Mouse (Mus musculus) megakaryocyte, embryonic 14.5 days (primary cell): ENCODE measurements around the gene Atp8b5. TPM values are rescaled to one million over a fixed set of nuclear protein-coding genes. Genes with fewer than 3 reads are reported as not detected.
A peak's percentile ranks its signal among the peaks of the same experiment; 100 is the strongest.

Experiments used
- H3K27me3 ChIP-seq: replicated peaks from 2 replicates; pipeline ENCODE3; 2012; ENCODE audit warnings: inconsistent platforms
- H3K36me3 ChIP-seq: replicated peaks from 2 replicates; pipeline ENCODE3; 2012; ENCODE audit warnings: low read length, inconsistent platforms, mixed read lengths
- H3K4me1 ChIP-seq: 2 replicates; pipeline ENCODE4 v1.6.1; 2012; ENCODE audit warnings: inconsistent platforms
- H3K4me3 ChIP-seq: replicated peaks from 2 replicates; pipeline ENCODE3; 2012; ENCODE audit warnings: moderate library complexity, mild to moderate bottlenecking, inconsistent platforms
- H3K9me3 ChIP-seq: 2 replicates; pipeline ENCODE4 v1.6.1; 2012; ENCODE audit warnings: inconsistent platforms
- FLI1 ChIP-seq: IDR thresholded peaks from 2 replicates; pipeline ENCODE4 v1.6.1; 2012; ENCODE audit warnings: low read length, inconsistent platforms, mixed read lengths
- GATA1 ChIP-seq: IDR thresholded peaks from 3 replicates; pipeline ENCODE4 v1.6.1; 2012; ENCODE audit warnings: mixed read lengths, low read length, inconsistent platforms, borderline replicate concordance
- polyA plus RNA-seq: library from polyadenylated mRNA; stranded (reverse); fragments of >175 nt; gene quantifications from 2 replicates; pipeline ENCODE4 v1.2.3, GENCODE M21; 2012; ENCODE audit warnings: low replicate concordance; ENCODE audit not compliant: insufficient read depth

Gene Atp8b5
- polyA plus RNA-seq, 1 experiment = not detected

DNA sequence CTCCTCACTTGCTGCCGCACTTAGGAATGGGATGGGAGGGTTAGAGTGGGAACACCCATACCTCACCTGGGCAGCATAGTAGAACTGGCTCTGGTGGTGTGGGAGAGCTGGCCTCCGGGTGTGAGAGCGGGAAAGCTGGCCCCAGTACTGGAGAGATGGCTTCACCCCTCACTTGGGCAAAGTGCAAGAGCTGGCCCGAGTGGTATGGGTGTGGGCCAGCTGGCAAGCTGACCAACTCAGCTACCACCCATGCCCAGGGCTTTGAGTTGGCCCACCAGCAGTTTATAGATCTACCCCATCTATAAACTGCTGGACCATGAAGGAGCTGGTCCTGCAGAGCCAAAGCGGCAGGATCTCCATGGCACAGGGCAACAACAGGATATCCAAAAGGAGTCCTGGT is 82.2 kb downstream of the Atp8b5 start:
- Histone ChIP-seq H3K9me3 (peaks cover 7% of the 10 kb centered on the region), H3K27me3 (peaks cover 6% of the 10 kb centered on the region), H3K4me1 (peaks cover 44% of the 10 kb centered on the region), H3K4me3 (no peak overlapping the region), H3K36me3 (peaks cover 2% of the 10 kb centered on the region)
- TF ChIP-seq GATA1 = no peak
- no peak for TF ChIP-seq FLI1

DNA sequence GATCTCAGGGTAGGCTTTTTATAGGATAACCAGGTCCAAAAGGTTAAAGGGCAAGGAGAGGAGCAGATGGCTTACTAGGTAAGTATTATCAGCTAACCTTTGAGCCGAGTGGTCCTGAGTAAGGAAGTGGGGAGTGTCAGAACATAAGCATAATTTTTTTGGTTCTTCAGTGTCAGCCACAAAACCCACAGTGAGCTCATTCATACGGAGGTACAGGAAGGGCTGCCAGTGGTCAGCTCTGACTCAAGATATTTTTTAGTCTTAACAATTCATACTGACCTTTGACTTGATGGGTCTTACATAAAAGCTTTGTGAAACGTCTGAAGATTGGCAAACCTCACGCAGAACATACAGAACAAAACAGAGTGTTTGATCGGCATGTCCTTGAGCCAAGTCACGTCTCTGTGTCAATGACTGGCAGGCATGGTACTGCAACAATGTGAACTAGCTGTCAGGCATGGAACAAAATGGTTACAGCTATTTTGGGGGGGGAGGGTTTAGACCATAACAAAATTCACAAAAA is 83.1 kb downstream of the Atp8b5 start:
- TF ChIP-seq FLI1 (no peak), GATA1 (no peak)
- Histone ChIP-seq H3K27me3 (peaks cover 7% of the 10 kb centered on the region), H3K4me3 (no peak overlapping the region), H3K36me3 (peaks cover 2% of the 10 kb centered on the region), H3K9me3 (peaks cover 7% of the 10 kb centered on the region), H3K4me1 (peaks cover 38% of the 10 kb centered on the region)

DNA sequence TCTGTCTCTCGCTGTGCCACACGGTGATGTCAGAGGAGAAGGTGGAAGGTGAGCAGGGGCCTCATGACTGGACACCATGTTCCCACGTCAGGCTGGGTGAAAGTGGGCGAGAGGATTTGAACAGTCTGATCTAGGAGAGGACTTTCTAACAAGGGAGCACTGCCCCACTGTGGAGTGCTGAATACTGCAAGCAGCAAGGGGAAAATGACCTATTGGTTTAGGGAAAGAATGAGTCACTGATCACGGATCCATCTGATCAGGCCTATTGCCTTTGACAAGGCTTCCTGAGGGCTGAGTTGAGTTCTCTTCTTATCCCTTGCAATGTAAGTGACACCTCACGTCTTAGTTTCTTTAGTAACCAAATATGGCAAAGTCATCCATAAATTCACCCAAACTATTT is 86.7 kb downstream of the Atp8b5 start:
- Histone ChIP-seq H3K27me3 (peaks cover 13% of the 10 kb centered on the region), H3K4me3 (no peak overlapping the region), H3K9me3 (peaks cover 7% of the 10 kb centered on the region), H3K36me3 (peaks cover 2% of the 10 kb centered on the region), H3K4me1 (peaks cover 20% of the 10 kb centered on the region)
- TF ChIP-seq GATA1 = no peak
- TF ChIP-seq FLI1 = no peak

DNA sequence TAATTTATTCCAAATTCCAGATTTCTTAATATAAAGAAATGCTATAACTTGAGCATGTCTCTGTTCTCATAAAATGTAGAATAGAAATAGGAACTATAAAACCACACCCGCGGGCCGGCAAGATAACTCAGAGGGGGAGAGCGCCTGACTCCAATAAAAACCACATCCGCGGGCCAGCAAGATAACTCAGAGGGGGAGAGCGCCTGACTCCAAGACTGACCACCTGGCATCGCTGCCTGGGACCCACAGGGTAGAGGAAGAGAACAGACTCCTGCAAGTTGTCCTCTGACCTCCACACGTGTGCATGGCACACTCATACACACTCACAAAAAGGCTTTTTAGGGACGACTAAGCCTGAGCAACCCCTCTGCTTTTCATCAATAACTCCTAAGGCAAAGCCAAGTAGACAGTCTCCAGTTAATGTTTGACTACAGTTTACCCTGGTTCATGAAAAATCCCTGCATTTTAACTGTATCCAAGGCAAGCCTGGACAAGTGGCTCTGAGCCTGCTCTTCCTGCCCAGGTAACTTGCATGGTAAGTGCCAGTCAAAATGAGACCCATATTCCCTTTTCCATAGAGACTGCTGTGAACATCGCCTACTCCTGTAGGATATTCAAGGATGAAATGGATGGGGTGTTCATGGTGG is 98.1 kb downstream of the Atp8b5 start:
- Histone ChIP-seq H3K9me3 (no peaks in the 10 kb centered on the region), H3K27me3 (peaks cover 49% of the 10 kb centered on the region), H3K4me1 (peaks cover 17% of the 10 kb centered on the region), H3K4me3 (no peak overlapping the region), H3K36me3 (no peaks in the 10 kb centered on the region)
- no peak for TF ChIP-seq FLI1
- no peak for TF ChIP-seq GATA1

- Histone ChIP-seq H3K27me3 (peaks cover 56% of the 10 kb centered on the region), H3K9me3 (no peaks in the 10 kb centered on the region), H3K36me3 (no peaks in the 10 kb centered on the region), H3K4me1 (peaks cover 25% of the 10 kb centered on the region), H3K4me3 (no peak overlapping the region)
- TF ChIP-seq FLI1 = no peak
- TF ChIP-seq GATA1 = no peak
These were observed 100.3 kb downstream of the Atp8b5 start for GRCm38 (mm10) chr4:43367295-43367694.

DNA sequence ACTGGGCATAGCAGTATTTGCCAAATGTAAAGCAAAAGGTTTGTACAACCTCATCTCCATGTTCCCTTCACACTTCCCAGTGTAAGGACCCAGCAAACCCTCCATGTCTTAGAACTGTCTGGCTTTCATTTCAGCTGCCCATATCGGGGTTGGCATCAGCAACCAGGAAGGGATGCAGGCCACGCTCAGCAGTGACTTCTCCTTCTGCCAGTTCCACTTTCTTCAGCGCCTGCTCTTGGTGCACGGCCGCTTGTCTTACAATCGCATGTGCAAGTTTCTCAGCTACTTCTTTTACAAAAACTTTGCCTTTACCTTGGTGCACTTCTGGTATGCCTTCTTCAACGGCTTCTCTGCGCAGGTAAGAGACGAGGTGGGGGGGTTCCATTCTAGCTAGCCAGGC is 100.8 kb downstream of the Atp8b5 start:
- Histone ChIP-seq H3K4me1 (peaks cover 26% of the 10 kb centered on the region), H3K9me3 (no peaks in the 10 kb centered on the region), H3K4me3 (no peak overlapping the region), H3K27me3 (peaks cover 56% of the 10 kb centered on the region), H3K36me3 (no peaks in the 10 kb centered on the region)
- no peak for TF ChIP-seq GATA1
- no peak for TF ChIP-seq FLI1

DNA sequence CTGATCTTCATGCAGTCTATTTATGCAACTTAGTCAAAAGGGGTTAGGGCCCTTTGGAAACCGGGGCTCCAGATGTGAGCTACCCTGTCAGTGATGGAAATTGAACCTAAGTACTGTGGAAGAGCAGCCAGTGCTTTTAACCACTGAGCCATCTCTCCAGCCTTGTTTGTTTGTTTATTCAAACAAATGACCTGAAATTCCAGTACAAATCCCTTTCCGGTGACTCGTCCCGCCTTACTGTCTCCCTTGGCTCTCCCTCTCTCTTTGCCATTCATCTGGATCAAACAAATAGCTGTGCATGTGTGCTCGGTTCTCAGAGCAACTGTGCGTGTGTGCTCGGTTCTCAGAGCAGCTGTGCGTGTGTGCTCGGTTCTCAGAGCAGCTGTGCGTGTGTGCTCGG is 104.4 kb downstream of the Atp8b5 start:
- TF ChIP-seq FLI1 (no peak), GATA1 (no peak)
- H3K4me3 ChIP-seq = no peak overlapping the region
- H3K9me3 ChIP-seq = no peaks in the 10 kb centered on the region
- H3K4me1 ChIP-seq = peaks cover 34% of the 10 kb centered on the region
- H3K36me3 ChIP-seq = no peaks in the 10 kb centered on the region
- peaks cover 39% of the 10 kb centered on the region for H3K27me3 ChIP-seq

GRCm38 (mm10) chr4:43372155-43372554 is 105.2 kb downstream of the Atp8b5 start:
- Histone ChIP-seq H3K36me3 (no peaks in the 10 kb centered on the region), H3K4me1 (peaks cover 29% of the 10 kb centered on the region), H3K9me3 (no peaks in the 10 kb centered on the region), H3K27me3 (peaks cover 34% of the 10 kb centered on the region), H3K4me3 (peak overlapping the region; percentile 23)
- TF ChIP-seq FLI1 (no peak), GATA1 (no peak)

GRCm38 (mm10) chr4:43374266-43374665 is 107.3 kb downstream of the Atp8b5 start:
- Histone ChIP-seq H3K36me3 (no peaks in the 10 kb centered on the region), H3K4me3 (no peak overlapping the region), H3K27me3 (peaks cover 26% of the 10 kb centered on the region), H3K9me3 (no peaks in the 10 kb centered on the region), H3K4me1 (peaks cover 24% of the 10 kb centered on the region)
- TF ChIP-seq FLI1 = no peak
- TF ChIP-seq GATA1 = no peak

DNA sequence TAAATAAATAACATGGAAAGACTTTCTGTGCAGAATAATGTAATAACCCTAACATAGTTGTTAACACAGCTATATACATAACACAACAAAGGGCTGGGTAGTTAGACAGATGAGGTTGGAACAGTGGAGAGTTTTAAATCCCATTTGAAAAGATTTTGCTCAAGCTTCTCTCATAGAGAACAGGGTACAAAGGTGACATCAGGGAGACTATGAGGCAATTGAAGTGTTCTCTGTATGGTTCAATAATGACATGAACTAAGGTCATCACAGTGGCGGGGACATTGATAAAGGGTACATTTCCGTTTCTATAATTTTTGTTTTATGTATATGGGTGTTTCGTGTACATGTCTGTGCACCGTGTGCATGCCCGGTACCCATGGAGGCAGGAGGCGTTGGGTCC is 112.6 kb downstream of the Atp8b5 start:
- TF ChIP-seq GATA1 (no peak), FLI1 (no peak)
- Histone ChIP-seq H3K36me3 (no peaks in the 10 kb centered on the region), H3K4me1 (peaks cover 35% of the 10 kb centered on the region), H3K4me3 (no peak overlapping the region), H3K27me3 (peaks cover 31% of the 10 kb centered on the region), H3K9me3 (no peaks in the 10 kb centered on the region)

- Histone ChIP-seq H3K4me1 (peaks cover 34% of the 10 kb centered on the region), H3K36me3 (no peaks in the 10 kb centered on the region), H3K27me3 (peaks cover 28% of the 10 kb centered on the region), H3K4me3 (peak overlapping the region; percentile 95), H3K9me3 (no peaks in the 10 kb centered on the region)
- TF ChIP-seq FLI1 = no peak
- no peak for TF ChIP-seq GATA1
These were observed 114.0 kb downstream of the Atp8b5 start for GRCm38 (mm10) chr4:43380951-43381350.
